Mouse (Mus musculus) limb, embryonic 14.5 days (tissue): ENCODE data around the gene Slc39a9. TPM values are rescaled to one million over a fixed set of nuclear protein-coding genes. Genes with fewer than 3 reads are reported as not detected.

Experiments
- ATAC-seq: fragments of 200-750 bp; cut with Nextera tagmentation; 2 replicates; pipeline ENCODE4 v1.8.0; 2017; ENCODE audit warnings: low read depth, moderate number of reproducible peaks, moderate TSS enrichment; ENCODE audit not compliant: low FRiP score
- DNase-seq: peaks from one replicate; pipeline ENCODE4 v3.0.0-alpha.2; 2015; ENCODE audit warnings: low spot score
- H3K27ac ChIP-seq: fragments of 300-500 bp; sonication (generic); replicated peaks from 2 replicates; pipeline ENCODE4 v1.5.1; 2014; ENCODE audit warnings: low read depth, mild to moderate bottlenecking, low read length, moderate library complexity, mixed read lengths
- H3K27me3 ChIP-seq: fragments of 300-500 bp; sonication (generic); 2 replicates; pipeline ENCODE4 v1.6.1; 2014; ENCODE audit warnings: low read length, mixed read lengths; ENCODE audit not compliant: control insufficient read depth, insufficient read depth
- H3K36me3 ChIP-seq: fragments of 300-500 bp; sonication (generic); 2 replicates; pipeline ENCODE4 v1.6.1; 2014; ENCODE audit warnings: mild to moderate bottlenecking, low read length, moderate library complexity, mixed read lengths; ENCODE audit not compliant: control insufficient read depth, insufficient read depth
- H3K4me1 ChIP-seq: fragments of 300-500 bp; sonication (generic); 2 replicates; pipeline ENCODE4 v1.6.1; 2014; ENCODE audit warnings: antibody characterized with exemption, low read length, mixed read lengths; ENCODE audit not compliant: control insufficient read depth, insufficient read depth
- H3K4me2 ChIP-seq: fragments of 300-500 bp; sonication (generic); replicated peaks from 2 replicates; pipeline ENCODE4 v1.6.1; 2014; ENCODE audit warnings: low read depth, mild to moderate bottlenecking, low read length, moderate library complexity; ENCODE audit not compliant: severe bottlenecking
- H3K4me3 ChIP-seq: fragments of 300-500 bp; sonication (generic); replicated peaks from 2 replicates; pipeline ENCODE4 v1.5.1; 2014; ENCODE audit warnings: low read length
- H3K9ac ChIP-seq: fragments of 300-500 bp; sonication (generic); 2 replicates; pipeline ENCODE4 v1.6.1; 2014; ENCODE audit warnings: mild to moderate bottlenecking, low read depth, low read length, moderate library complexity; ENCODE audit not compliant: severe bottlenecking
- H3K9me3 ChIP-seq: fragments of 300-500 bp; sonication (generic); 2 replicates; pipeline ENCODE4 v1.6.1; 2016; ENCODE audit warnings: low read length; ENCODE audit not compliant: control insufficient read depth
- POLR2A ChIP-seq: fragments of 200-500 bp; IDR thresholded peaks from 2 replicates; pipeline ENCODE4 v1.8.0; 2012; ENCODE audit warnings: inconsistent platforms, mild to moderate bottlenecking, moderate library complexity, borderline replicate concordance; ENCODE audit not compliant: insufficient read depth, insufficient read length; ENCODE audit errors: extremely low read depth
- WGBS: fragments of 180-500 bp; shearing (Covaris S2); extraction: QIAGEN DNeasy Blood & Tissue Kit; methylation state at CpG from one replicate; pipeline ENCODE4 v1.1.7; 2014; 5-methylcytosine and 5-hydroxymethylcytosine counted together
- polyA plus RNA-seq, 2 experiments: library from polyadenylated mRNA; depleted of rRNA in 1 of 2; stranded (reverse) in 1 of 2; unstranded in 1 of 2; fragments of >200 nt; fragmentation: Nextera tagmentation in 1 of 2; extraction: Ambion mirVana in 1 of 2; gene quantifications; 2 replicates each; pipeline versions ENCODE4 v1.2.1 to v1.2.3; 2012 to 2014

Slc39a9 gene
- polyA plus RNA-seq, 2 experiments, result 26.9 to 29.1 TPM

GRCm38 (mm10) chr12:80604218-80604617, 39.5 kb upstream of the Slc39a9 start:
- no peak for TF ChIP-seq POLR2A
- ATAC-seq (no peak), DNase-seq (no peak)
- Histone ChIP-seq H3K27me3 (no peaks in the 10 kb centered on the region), H3K9ac (no peak overlapping the region), H3K4me2 (no peak overlapping the region), H3K4me1 (peaks cover 12% of the 10 kb centered on the region), H3K4me3 (no peak overlapping the region), H3K36me3 (no peaks in the 10 kb centered on the region), H3K27ac (peak overlapping the region; percentile 20; the same call in 1 of the 2 replicates), H3K9me3 (no peaks in the 10 kb centered on the region)
- 81% methylated on average over 2 of the region's 2 CpGs for WGBS

GRCm38 (mm10) chr12:80608576-80608975, 35.1 kb upstream of the Slc39a9 start:
- TF ChIP-seq POLR2A, result no peak
- Histone ChIP-seq H3K9me3 (no peaks in the 10 kb centered on the region), H3K4me2 (no peak overlapping the region), H3K27ac (no peak overlapping the region), H3K27me3 (no peaks in the 10 kb centered on the region), H3K4me3 (no peak overlapping the region), H3K9ac (no peak overlapping the region), H3K36me3 (no peaks in the 10 kb centered on the region), H3K4me1 (peaks cover 8% of the 10 kb centered on the region)
- ATAC-seq (no peak), DNase-seq (no peak)
- WGBS, result 85% methylated on average over 1 of the region's 1 CpGs

GRCm38 (mm10) chr12:80609928-80610327, 33.8 kb upstream of the Slc39a9 start:
- no peak for TF ChIP-seq POLR2A

GRCm38 (mm10) chr12:80612113-80612791, 31.4 kb upstream of the Slc39a9 start:
- ATAC-seq (no peak), DNase-seq (no peak)
- no peaks in the 10 kb centered on the region for H3K36me3 ChIP-seq
- H3K4me1 ChIP-seq, result no peaks in the 10 kb centered on the region
- no peak overlapping the region for H3K9ac ChIP-seq
- H3K9me3 ChIP-seq, result no peaks in the 10 kb centered on the region
- no peaks in the 10 kb centered on the region for H3K27me3 ChIP-seq
- no peak for TF ChIP-seq POLR2A
- H3K4me3 ChIP-seq, result no peak overlapping the region
- no peak overlapping the region for H3K4me2 ChIP-seq
- no peak overlapping the region for H3K27ac ChIP-seq
- WGBS, result 51% methylated on average over 9 of the region's 9 CpGs

More at GRCm38 (mm10) chr12:80609928-80610327, 33.8 kb upstream of the Slc39a9 start:
- no peak overlapping the region for H3K9ac ChIP-seq
- H3K4me2 ChIP-seq, result no peak overlapping the region
- no peak overlapping the region for H3K4me3 ChIP-seq
- DNase-seq (no peak), ATAC-seq (no peak)
- no peaks in the 10 kb centered on the region for H3K27me3 ChIP-seq
- H3K36me3 ChIP-seq, result no peaks in the 10 kb centered on the region
- no peak overlapping the region for H3K27ac ChIP-seq
- WGBS, result 80% methylated on average over 3 of the region's 3 CpGs
- no peaks in the 10 kb centered on the region for H3K4me1 ChIP-seq
- no peaks in the 10 kb centered on the region for H3K9me3 ChIP-seq

- Histone ChIP-seq H3K9ac (no peak overlapping the region), H3K36me3 (no peaks in the 10 kb centered on the region), H3K4me2 (no peak overlapping the region), H3K27ac (no peak overlapping the region), H3K27me3 (no peaks in the 10 kb centered on the region), H3K4me3 (no peak overlapping the region), H3K9me3 (no peaks in the 10 kb centered on the region), H3K4me1 (no peaks in the 10 kb centered on the region)
- 43% methylated on average over 7 of the region's 7 CpGs for WGBS
- ATAC-seq, result no peak
- no peak for TF ChIP-seq POLR2A
- DNase-seq, result peak; percentile 23
Measured at GRCm38 (mm10) chr12:80615371-80616257, 28.1 kb upstream of the Slc39a9 start.
